12 mouse cellular contexts compared by ENCODE assay signal in the genomic region with DNA sequence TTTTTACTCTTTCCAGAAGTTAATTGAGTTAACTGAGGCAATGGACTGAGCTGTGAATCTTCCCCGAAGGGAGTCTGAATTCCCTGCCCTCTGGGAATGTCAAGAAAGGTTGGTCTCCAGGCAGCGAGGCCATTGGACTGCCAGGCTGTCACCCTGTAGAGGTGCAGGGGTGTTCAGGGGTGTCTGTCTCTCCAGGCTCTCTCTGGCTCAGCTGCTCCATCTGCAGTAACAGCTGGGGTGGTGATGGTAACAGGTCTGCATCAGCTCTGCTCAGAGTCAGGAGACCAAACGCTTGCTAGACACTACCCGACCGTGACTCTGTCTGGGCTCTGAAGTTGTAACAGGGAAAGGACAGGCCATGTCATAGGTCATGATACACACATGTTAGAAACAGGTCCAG.
"Had no signal": no experiment of that assay in that cellular context is flagged by ENCODE, and none has a peak within 500 bp of the region (broad histone marks: within the 10 kb centered on the region; RNA-seq: fewer than 3 reads in every experiment).

No protein-coding gene starts in this region.

- DNase-seq: kidney, adult 9 months; kidney, postnatal 36 days; lung, adult 2 months; lung, postnatal 36 days; thymus, postnatal 4 days had no signal

- H3K36me3 ChIP-seq: limb, embryonic 10.5 days; liver, embryonic 15.5 days had no signal

- H3K9ac ChIP-seq: liver, embryonic 15.5 days had no signal

- ATAC-seq: lung, postnatal 0 days; midbrain, embryonic 16.5 days had no signal

- H3K27ac ChIP-seq: kidney, postnatal 0 days; limb, embryonic 10.5 days; liver, embryonic 15.5 days; stomach, postnatal 0 days had no signal

- H3K9me3 ChIP-seq: limb, embryonic 10.5 days; liver, embryonic 15.5 days had no signal

- H3K4me3 ChIP-seq: limb, embryonic 10.5 days; liver, embryonic 15.5 days had no signal

- H3K27me3 ChIP-seq: liver, embryonic 15.5 days had no signal

- H3K4me1 ChIP-seq: liver, embryonic 15.5 days had no signal

- H3K4me2 ChIP-seq: liver, embryonic 11.5 days; liver, embryonic 15.5 days had no signal
